Mouse (Mus musculus) midbrain, embryonic 11.5 days (tissue): ENCODE measurements around the gene Dnase1. TPM values are rescaled to one million over a fixed set of nuclear protein-coding genes. Genes with fewer than 3 reads are reported as not detected.
"Not testable (repeated sequence)": the region's sequence is repeated elsewhere in the genome, so short reads cannot be mapped to it uniquely, and the experiment has no call there.

Experiments
- ATAC-seq: fragments of 200-750 bp; cut with Nextera tagmentation; 2 replicates; pipeline ENCODE4 v1.8.0; 2017; ENCODE audit warnings: moderate TSS enrichment, moderate library complexity; ENCODE audit not compliant: low FRiP score
- DNase-seq: peaks from one replicate; pipeline ENCODE4 v3.0.0; 2015; ENCODE audit warnings: low spot score; ENCODE audit errors: missing footprints
- H3K27ac ChIP-seq: fragments of 300-500 bp; sonication (generic); 2 replicates; pipeline ENCODE4 v1.5.1; 2014; ENCODE audit warnings: low read depth, low read length
- H3K27me3 ChIP-seq: fragments of 300-500 bp; sonication (generic); 2 replicates; pipeline ENCODE4 v1.6.1; 2014; ENCODE audit warnings: mild to moderate bottlenecking, low read length, moderate library complexity, mixed read lengths; ENCODE audit not compliant: control insufficient read depth, insufficient read depth
- H3K36me3 ChIP-seq: fragments of 300-500 bp; sonication (generic); 2 replicates; pipeline ENCODE4 v1.6.1; 2014; ENCODE audit warnings: mild to moderate bottlenecking, low read length, moderate library complexity, mixed read lengths; ENCODE audit not compliant: control insufficient read depth, insufficient read depth
- H3K4me1 ChIP-seq: fragments of 300-500 bp; sonication (generic); 2 replicates; pipeline ENCODE4 v1.6.1; 2014; ENCODE audit warnings: low read length; ENCODE audit not compliant: control insufficient read depth, insufficient read depth
- H3K4me2 ChIP-seq: fragments of 300-500 bp; sonication (generic); 2 replicates; pipeline ENCODE4 v1.6.1; 2014; ENCODE audit warnings: mild to moderate bottlenecking, moderate library complexity
- H3K4me3 ChIP-seq: fragments of 300-500 bp; sonication (generic); 2 replicates; pipeline ENCODE4 v1.5.1; 2014; ENCODE audit warnings: low read depth, low read length
- H3K9ac ChIP-seq: fragments of 300-500 bp; sonication (generic); 2 replicates; pipeline ENCODE4 v1.6.1; 2014; ENCODE audit warnings: low read length
- H3K9me3 ChIP-seq: fragments of 300-500 bp; sonication (generic); 2 replicates; pipeline ENCODE4 v1.6.1; 2016; ENCODE audit warnings: low read length; ENCODE audit not compliant: control insufficient read depth
- WGBS: fragments of 180-500 bp; shearing (Covaris S2); extraction: QIAGEN DNeasy Blood & Tissue Kit; methylation state at CpG from one replicate; pipeline ENCODE4 v1.1.7; 2014; 5-methylcytosine and 5-hydroxymethylcytosine counted together
- polyA plus RNA-seq: library from polyadenylated mRNA; unstranded; fragments of >200 nt; fragmentation: Nextera tagmentation; extraction: Ambion mirVana; gene quantifications from 2 replicates; pipeline ENCODE4 v1.2.1, GENCODE M21; 2014

Gene Dnase1
- 4.6 and 5.8 TPM in 2 replicates for polyA plus RNA-seq

- no peak within 1 kb of the TSS for H3K9ac ChIP-seq
- no peaks in the 10 kb centered on the region for H3K27me3 ChIP-seq
- DNase-seq (no peak), ATAC-seq (no peak)
- peaks cover 2% of the 10 kb centered on the region; the same call in 1 of the 2 replicates for H3K4me1 ChIP-seq
- no peak within 1 kb of the TSS for H3K27ac ChIP-seq
- H3K9me3 ChIP-seq, result no peaks in the 10 kb centered on the region
- no peak within 1 kb of the TSS for H3K4me3 ChIP-seq
- H3K36me3 ChIP-seq, result peaks cover 13% of the 10 kb centered on the region
- WGBS, result 93% methylated on average over 5 of the region's 5 CpGs
- no peak within 1 kb of the TSS for H3K4me2 ChIP-seq
Measured at GRCm38 (mm10) chr16:4036807-4037206, at the start of gene Dnase1. Dnase1 (plus strand) TSS chr16:4036942.

GRCm38 (mm10) chr16:3988410-3988809, 48.3 kb upstream of the Dnase1 start:
- ATAC-seq (no peak), DNase-seq (no peak)
- no peaks in the 10 kb centered on the region for H3K4me1 ChIP-seq
- H3K9ac ChIP-seq, result no peak overlapping the region
- no peaks in the 10 kb centered on the region for H3K27me3 ChIP-seq
- H3K9me3 ChIP-seq, result no peaks in the 10 kb centered on the region
- H3K36me3 ChIP-seq, result peaks cover 57% of the 10 kb centered on the region
- no peak overlapping the region for H3K4me2 ChIP-seq
- WGBS, result 90% methylated on average over 4 of the region's 4 CpGs
- H3K4me3 ChIP-seq, result no peak overlapping the region
- H3K27ac ChIP-seq, result no peak overlapping the region

- ATAC-seq, result peak; percentile 97
- Histone ChIP-seq H3K4me3 (peak within 1 kb of the TSS; percentile 65), H3K9ac (peak within 1 kb of the TSS; percentile 75), H3K27me3 (no peaks in the 10 kb centered on the region), H3K27ac (peak within 1 kb of the TSS; percentile 78), H3K9me3 (no peaks in the 10 kb centered on the region), H3K36me3 (peaks cover 8% of the 10 kb centered on the region), H3K4me1 (peaks cover 10% of the 10 kb centered on the region), H3K4me2 (peak within 1 kb of the TSS; percentile 64)
- peak; percentile 100 for DNase-seq
- 1% methylated on average over 58 of the region's 58 CpGs for WGBS
Measured at GRCm38 (mm10) chr16:4003489-4004398, 33.0 kb upstream of the Dnase1 start, which contains the start of gene Slx4. Slx4 (minus strand) TSS chr16:4003770.

GRCm38 (mm10) chr16:4012882-4013570, 23.7 kb upstream of the Dnase1 start:
- ATAC-seq (no peak), DNase-seq (no peak)
- no peak overlapping the region for H3K27ac ChIP-seq
- 74% methylated on average over 4 of the region's 4 CpGs for WGBS
- no peak overlapping the region for H3K9ac ChIP-seq
- no peaks in the 10 kb centered on the region for H3K36me3 ChIP-seq
- H3K27me3 ChIP-seq, result no peaks in the 10 kb centered on the region
- H3K4me3 ChIP-seq, result no peak overlapping the region
- H3K9me3 ChIP-seq, result no peaks in the 10 kb centered on the region
- H3K4me2 ChIP-seq, result no peak overlapping the region
- H3K4me1 ChIP-seq, result no peaks in the 10 kb centered on the region

- H3K9me3 ChIP-seq, result no peaks in the 10 kb centered on the region
- no peak overlapping the region for H3K9ac ChIP-seq
- DNase-seq (no peak), ATAC-seq (no peak)
- no peaks in the 10 kb centered on the region for H3K27me3 ChIP-seq
- no peaks in the 10 kb centered on the region for H3K4me1 ChIP-seq
- no peak overlapping the region for H3K27ac ChIP-seq
- no peak overlapping the region for H3K4me3 ChIP-seq
- H3K4me2 ChIP-seq, result no peak overlapping the region
- H3K36me3 ChIP-seq, result no peaks in the 10 kb centered on the region
- WGBS, result 87% methylated on average over 5 of the region's 5 CpGs
Measured at GRCm38 (mm10) chr16:4014040-4014668, 22.6 kb upstream of the Dnase1 start.

GRCm38 (mm10) chr16:4016786-4017185, 20.0 kb upstream of the Dnase1 start:
- not testable (repeated sequence) for H3K4me3 ChIP-seq, H3K4me1 ChIP-seq, DNase-seq, H3K36me3 ChIP-seq, H3K27ac ChIP-seq, H3K4me2 ChIP-seq, H3K27me3 ChIP-seq, H3K9ac ChIP-seq, H3K9me3 ChIP-seq, ATAC-seq
- WGBS, result 76% methylated on average over 17 of the region's 17 CpGs

GRCm38 (mm10) chr16:4017466-4017865, 19.3 kb upstream of the Dnase1 start:
- H3K9me3 ChIP-seq, H3K4me3 ChIP-seq, H3K4me2 ChIP-seq, DNase-seq, H3K36me3 ChIP-seq, H3K4me1 ChIP-seq, H3K27ac ChIP-seq, H3K27me3 ChIP-seq, ATAC-seq, H3K9ac ChIP-seq: not testable (repeated sequence)
- WGBS, result 77% methylated on average over 6 of the region's 6 CpGs

GRCm38 (mm10) chr16:4021241-4021640, 15.5 kb upstream of the Dnase1 start:
- H3K4me2 ChIP-seq, result no peak overlapping the region
- H3K4me3 ChIP-seq, result no peak overlapping the region
- WGBS, result 73% methylated on average over 1 of the region's 1 CpGs
- no peak for ATAC-seq
- no peak for DNase-seq
- H3K27ac ChIP-seq, result no peak overlapping the region
- H3K9me3 ChIP-seq, result no peaks in the 10 kb centered on the region
- no peaks in the 10 kb centered on the region for H3K4me1 ChIP-seq
- no peak overlapping the region for H3K9ac ChIP-seq
- H3K27me3 ChIP-seq, result no peaks in the 10 kb centered on the region
- H3K36me3 ChIP-seq, result no peaks in the 10 kb centered on the region
